Comparison of ENCODE assay signal across 8 mouse cellular contexts in the genomic region with DNA sequence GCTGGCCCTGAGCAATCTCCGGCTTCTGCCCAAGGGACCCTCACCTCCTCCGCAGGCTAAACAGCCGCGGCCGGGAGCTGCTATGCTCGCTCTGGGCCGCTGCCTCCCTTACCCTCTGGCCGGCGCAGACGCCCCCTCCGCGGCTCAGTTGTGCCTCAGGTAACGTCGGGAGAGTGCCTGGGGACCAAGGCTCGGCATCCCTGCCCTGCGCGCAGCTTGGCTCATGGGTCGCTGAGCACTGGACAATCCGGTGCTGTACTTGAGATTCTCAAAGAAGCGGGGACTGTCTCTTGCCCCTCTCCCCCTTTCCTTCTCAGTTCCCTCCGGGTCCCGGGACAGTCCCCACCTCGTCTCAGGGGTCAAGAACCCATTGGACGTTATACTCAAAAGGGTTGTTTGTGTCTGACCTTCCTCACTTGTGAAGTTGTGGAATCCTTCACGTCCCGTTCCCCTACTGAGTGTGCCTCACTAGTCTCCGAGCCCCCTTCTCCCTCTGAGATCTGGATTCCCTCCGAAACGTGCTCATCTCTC. TPM values are rescaled to one million over a fixed set of nuclear protein-coding genes. Genes with fewer than 3 reads are reported as not detected.
DNase-seq lines count a peak whose midpoint lies in the region; ATAC-seq and TF ChIP-seq lines count a peak whose summit lies in the region.

No protein-coding gene starts in this region.

- H3K27me3 ChIP-seq in kidney, postnatal 0 days (ENCODE audit: insufficient read depth, low read length), result no peaks in the 10 kb centered on the region
- H3K27me3 ChIP-seq in embryonic facial prominence, embryonic 10.5 days (replicated peaks; ENCODE audit: low read depth, poor library complexity, severe bottlenecking), result peaks cover 12% of the 10 kb centered on the region; the same call in 1 of the 2 replicates
- 0 out of 2 replicates have a peak, but pooled peaks cover 3% of the 10 kb centered on the region for H3K27me3 ChIP-seq in hindbrain, embryonic 15.5 days
- 0 out of 2 replicates have a peak, but pooled peaks cover 2% of the 10 kb centered on the region for H3K27me3 ChIP-seq in midbrain, embryonic 16.5 days (ENCODE audit: control insufficient read depth, insufficient read depth, low read depth, low read length)

- no peak; the same call in 1 of the 2 replicates for ATAC-seq in kidney, postnatal 0 days (replicated peaks; ENCODE audit: low FRiP score, low read depth)
- ATAC-seq in hindbrain, embryonic 15.5 days (ENCODE audit: low FRiP score, low read depth), result no peak
- no peak for ATAC-seq in midbrain, embryonic 16.5 days

- peak overlapping the region; percentile 80 for H3K9ac ChIP-seq in kidney, postnatal 0 days (ENCODE audit: low read depth, low read length)
- H3K9ac ChIP-seq in hindbrain, embryonic 15.5 days, result peak overlapping the region; percentile 62
- H3K9ac ChIP-seq in midbrain, embryonic 16.5 days (ENCODE audit: low read depth, low read length), result peak overlapping the region; percentile 83

- H3K4me1 ChIP-seq in kidney, postnatal 0 days (replicated peaks; ENCODE audit: insufficient read depth, low read length), result 0 out of 2 replicates have a peak, but pooled peaks cover 3% of the 10 kb centered on the region
- peaks cover 25% of the 10 kb centered on the region for H3K4me1 ChIP-seq in embryonic facial prominence, embryonic 10.5 days
- peaks cover 11% of the 10 kb centered on the region for H3K4me1 ChIP-seq in hindbrain, embryonic 15.5 days (replicated peaks)
- H3K4me1 ChIP-seq in midbrain, embryonic 16.5 days (ENCODE audit: control insufficient read depth, insufficient read depth, low read length), result peaks cover 11% of the 10 kb centered on the region; the same call in 1 of the 2 replicates

- H3K27ac ChIP-seq in kidney, postnatal 0 days, result peak overlapping the region; percentile 77
- peak overlapping the region; percentile 88 for H3K27ac ChIP-seq in embryonic facial prominence, embryonic 10.5 days (replicated peaks)
- H3K27ac ChIP-seq in hindbrain, embryonic 15.5 days (replicated peaks), result peak overlapping the region; percentile 55
- peak overlapping the region; percentile 56 for H3K27ac ChIP-seq in midbrain, embryonic 16.5 days (ENCODE audit: low read length)

- peak overlapping the region; percentile 85 for H3K4me3 ChIP-seq in kidney, postnatal 0 days (replicated peaks; ENCODE audit: low read depth, low read length)
- peak overlapping the region; percentile 90 for H3K4me3 ChIP-seq in embryonic facial prominence, embryonic 10.5 days
- peak overlapping the region; percentile 86 for H3K4me3 ChIP-seq in hindbrain, embryonic 15.5 days
- H3K4me3 ChIP-seq in midbrain, embryonic 16.5 days (ENCODE audit: low read depth, low read length), result peak overlapping the region; percentile 81

- H3K9me3 ChIP-seq in kidney, postnatal 0 days (replicated peaks; ENCODE audit: low read length), result no peaks in the 10 kb centered on the region
- H3K9me3 ChIP-seq in embryonic facial prominence, embryonic 10.5 days, result no peaks in the 10 kb centered on the region
- H3K9me3 ChIP-seq in hindbrain, embryonic 15.5 days, result no peaks in the 10 kb centered on the region
- H3K9me3 ChIP-seq in midbrain, embryonic 16.5 days (replicated peaks; ENCODE audit: control insufficient read depth, low read length, poor library complexity, severe bottlenecking), result no peaks in the 10 kb centered on the region

- no peaks in the 10 kb centered on the region for H3K36me3 ChIP-seq in kidney, postnatal 0 days (ENCODE audit: insufficient read depth, low read length)
- H3K36me3 ChIP-seq in embryonic facial prominence, embryonic 10.5 days (replicated peaks), result peaks cover 5% of the 10 kb centered on the region
- H3K36me3 ChIP-seq in hindbrain, embryonic 15.5 days, result no peaks in the 10 kb centered on the region
- H3K36me3 ChIP-seq in midbrain, embryonic 16.5 days (ENCODE audit: control insufficient read depth, insufficient read depth, low read length), result no peaks in the 10 kb centered on the region

- H3K4me2 ChIP-seq in kidney, postnatal 0 days (ENCODE audit: low read length), result peak overlapping the region; percentile 95
- H3K4me2 ChIP-seq in hindbrain, embryonic 15.5 days, result peak overlapping the region; percentile 96
- H3K4me2 ChIP-seq in midbrain, embryonic 16.5 days (ENCODE audit: low read length), result peak overlapping the region; percentile 91

- 0% methylated on average over 28 of the region's 29 CpGs for WGBS in kidney, postnatal 0 days
- under 1% methylated on average over 29 of the region's 29 CpGs for WGBS in embryonic facial prominence, embryonic 10.5 days
- WGBS in hindbrain, embryonic 15.5 days, result 0% methylated on average over 29 of the region's 29 CpGs
- 0% methylated on average over 28 of the region's 29 CpGs for WGBS in midbrain, embryonic 16.5 days

- no peak for DNase-seq in kidney, postnatal 0 days (ENCODE audit: low spot score)
- no peak for DNase-seq in kidney, adult 8-10 months
- DNase-seq in embryonic facial prominence, embryonic 10.5 days (ENCODE audit: low spot score), result no peak
- no peak for DNase-seq in adrenal gland, postnatal 4 days (ENCODE audit: low spot score in 2 of 2)
- no peak for DNase-seq in layer of hippocampus, adult 9-10 months (ENCODE audit: low spot score)
- no peak for DNase-seq in layer of hippocampus, adult 18-20 months (ENCODE audit: low spot score in 2 of 2)

- TF ChIP-seq CTCF in kidney, postnatal 0 days (IDR thresholded peaks at IDR 0.05; ENCODE audit: low read depth), result no peak

RNA-seq across cellular contexts. Expression of a gene that starts 0.4 kb away (rescaled TPM):
- 8.0 and 8.3 TPM in 2 replicates for polyA plus RNA-seq in kidney, postnatal 0 days (2015; fragmentation: Nextera tagmentation; extraction: Ambion mirVana)
- 8.8 and 9.7 TPM in 2 replicates for polyA plus RNA-seq in embryonic facial prominence, embryonic 10.5 days (2016; fragmentation: Nextera tagmentation; extraction: Ambion mirVana)
- polyA plus RNA-seq in hindbrain, embryonic 15.5 days (2015; fragmentation: Nextera tagmentation; extraction: Ambion mirVana), result 2.6 and 3.3 TPM in 2 replicates
- polyA plus RNA-seq in midbrain, embryonic 16.5 days (2015; fragmentation: Nextera tagmentation; extraction: Ambion mirVana), result 2.0 and 2.7 TPM in 2 replicates
- total RNA-seq in adrenal gland, postnatal 4 days (2021), result 1 to 10 TPM; 7.0 to 7.4 TPM
- 1 to 10 TPM; 3.7 TPM for total RNA-seq in layer of hippocampus, adult 18-20 months (2021)

RNA-seq across cellular contexts. Expression of a gene that starts 12.9 kb away (rescaled TPM):
- polyA plus RNA-seq in kidney, postnatal 0 days (2015; fragmentation: Nextera tagmentation; extraction: Ambion mirVana), result 24.5 and 25.8 TPM in 2 replicates
- 38.3 and 38.5 TPM in 2 replicates for polyA plus RNA-seq in embryonic facial prominence, embryonic 10.5 days (2016; fragmentation: Nextera tagmentation; extraction: Ambion mirVana)
- polyA plus RNA-seq in hindbrain, embryonic 15.5 days (2015; fragmentation: Nextera tagmentation; extraction: Ambion mirVana), result 12.6 and 13.6 TPM in 2 replicates
- 10.1 and 10.7 TPM in 2 replicates for polyA plus RNA-seq in midbrain, embryonic 16.5 days (2015; fragmentation: Nextera tagmentation; extraction: Ambion mirVana)
- 10 to 100 TPM; 22.3 to 22.6 TPM for total RNA-seq in adrenal gland, postnatal 4 days (2021)
- total RNA-seq in layer of hippocampus, adult 18-20 months (2021), result 1 to 10 TPM; 4.6 to 7.8 TPM

RNA-seq across cellular contexts. Expression of a gene that starts 13.0 kb away (rescaled TPM):
- 20.3 and 21.8 TPM in 2 replicates for polyA plus RNA-seq in kidney, postnatal 0 days (2015; fragmentation: Nextera tagmentation; extraction: Ambion mirVana)
- 39.8 and 40.8 TPM in 2 replicates for polyA plus RNA-seq in embryonic facial prominence, embryonic 10.5 days (2016; fragmentation: Nextera tagmentation; extraction: Ambion mirVana)
- polyA plus RNA-seq in hindbrain, embryonic 15.5 days (2015; fragmentation: Nextera tagmentation; extraction: Ambion mirVana), result 23.0 and 23.2 TPM in 2 replicates
- polyA plus RNA-seq in midbrain, embryonic 16.5 days (2015; fragmentation: Nextera tagmentation; extraction: Ambion mirVana), result 20.9 and 21.6 TPM in 2 replicates
- 10 to 100 TPM; 26.7 to 27.1 TPM for total RNA-seq in adrenal gland, postnatal 4 days (2021)
- total RNA-seq in layer of hippocampus, adult 18-20 months (2021), result 10 to 100 TPM; 17.0 TPM

RNA-seq across cellular contexts. Expression of a gene that starts 35.8 kb away (rescaled TPM):
- 2,101 and 2,104 TPM in 2 replicates for polyA plus RNA-seq in kidney, postnatal 0 days (2015; fragmentation: Nextera tagmentation; extraction: Ambion mirVana)
- 1,415 and 1,463 TPM in 2 replicates for polyA plus RNA-seq in embryonic facial prominence, embryonic 10.5 days (2016; fragmentation: Nextera tagmentation; extraction: Ambion mirVana)
- polyA plus RNA-seq in hindbrain, embryonic 15.5 days (2015; fragmentation: Nextera tagmentation; extraction: Ambion mirVana), result 446 and 514 TPM in 2 replicates
- 410 and 427 TPM in 2 replicates for polyA plus RNA-seq in midbrain, embryonic 16.5 days (2015; fragmentation: Nextera tagmentation; extraction: Ambion mirVana)
- 100 to 1,000 TPM; 471 to 527 TPM for total RNA-seq in adrenal gland, postnatal 4 days (2021)
- total RNA-seq in layer of hippocampus, adult 18-20 months (2021), result 100 to 1,000 TPM; 153 to 155 TPM
